Mouse (Mus musculus): ENCODE data around the gene Rnf181.

The Rnf181 gene

DNA sequence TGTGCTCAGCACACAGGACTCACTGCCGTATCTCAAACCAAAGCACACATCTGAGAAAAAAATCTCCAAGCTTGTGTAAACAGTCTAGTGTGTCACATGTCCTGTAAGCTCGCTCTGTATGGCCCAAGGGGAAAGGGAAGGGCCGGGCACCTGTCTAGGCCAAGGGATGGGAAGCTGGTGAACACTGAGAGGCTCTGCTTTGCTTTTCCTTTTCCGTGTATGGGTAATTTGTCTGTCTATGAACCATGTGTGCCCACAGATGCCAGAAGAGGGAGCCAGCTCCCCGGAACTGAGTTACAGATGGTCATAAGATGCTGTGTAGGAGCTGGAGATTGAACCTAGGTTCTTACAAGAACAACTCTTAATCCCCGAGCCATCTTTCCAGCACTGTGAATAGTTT lies 40.5 kb downstream of the Rnf181 start:
- peak; percentile 30 for DNase-seq (ENCODE audit: low spot score)

DNA sequence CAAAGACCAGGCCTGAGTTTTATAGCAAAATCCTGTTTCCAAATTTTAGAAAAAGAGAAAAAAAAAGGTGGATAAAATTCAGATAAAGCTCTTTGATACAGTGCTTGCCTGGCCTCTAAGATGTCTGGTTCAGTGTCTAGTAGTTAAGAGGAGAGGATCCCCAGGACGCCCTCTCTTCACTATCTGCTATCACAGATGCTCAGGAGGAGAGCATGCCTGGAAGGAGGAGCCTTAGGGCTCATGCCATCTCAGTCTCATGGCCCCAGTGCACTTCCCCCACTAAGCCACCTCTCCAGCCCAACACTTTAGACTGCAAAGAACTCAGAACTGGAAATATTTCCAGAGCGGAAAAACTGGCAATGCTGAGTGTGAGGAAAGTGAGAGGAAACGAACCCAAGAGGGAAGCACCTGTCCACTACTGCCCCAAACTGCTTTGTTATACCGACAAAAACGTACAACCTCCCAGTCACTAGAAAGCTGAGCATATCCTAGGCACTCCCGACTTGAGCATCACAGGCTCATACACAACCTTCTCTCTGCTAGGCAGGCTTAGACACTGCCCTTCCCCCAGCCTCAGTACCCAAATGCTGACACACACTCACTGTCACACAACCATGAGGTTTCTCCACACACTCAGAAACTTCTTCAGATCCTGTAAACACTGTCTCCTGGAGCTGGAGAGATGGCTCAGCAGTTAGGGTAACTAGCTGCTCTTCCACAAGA lies 42.8 kb downstream of the Rnf181 start:
- no peak for DNase-seq (ENCODE audit: low spot score)

DNA sequence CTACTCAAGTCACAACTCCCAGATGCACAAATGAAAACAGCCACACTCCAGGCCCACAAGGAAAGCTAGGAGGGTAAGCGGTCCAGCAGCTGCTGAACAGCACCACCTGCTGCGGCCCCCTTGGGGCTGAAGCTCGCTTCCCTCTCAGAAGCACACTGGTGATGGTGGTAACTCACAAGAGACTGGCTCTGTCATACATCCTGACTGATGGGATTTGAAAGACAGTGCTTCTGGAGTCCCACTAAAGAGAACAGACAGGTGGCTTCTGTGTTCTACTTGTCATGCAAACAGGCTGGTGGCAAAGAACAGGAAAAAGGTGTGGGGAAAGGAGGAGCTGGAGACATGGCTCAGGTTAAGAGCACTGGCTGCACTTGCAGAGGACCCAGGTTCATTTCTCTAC lies 43.8 kb downstream of the Rnf181 start:
- no peak for DNase-seq (ENCODE audit: low spot score)

DNA sequence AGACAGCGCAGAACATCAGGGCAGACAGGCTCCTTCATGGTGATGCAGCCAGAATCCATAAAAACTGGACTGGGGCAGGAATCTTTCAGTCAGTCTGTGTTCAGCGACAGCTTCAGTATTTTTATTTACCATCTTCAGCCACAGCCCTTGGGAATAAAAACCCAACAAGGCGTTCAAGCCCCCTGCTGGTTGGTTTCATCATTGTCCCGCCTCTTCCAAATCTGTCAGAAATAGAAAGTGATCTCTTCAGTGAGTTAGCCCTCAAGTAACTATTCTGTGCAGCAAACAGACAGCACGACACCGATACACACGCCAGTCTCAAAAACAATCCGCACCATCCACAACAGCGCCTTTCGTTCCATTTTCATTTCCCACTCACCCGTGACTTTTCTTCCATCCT lies 47.7 kb downstream of the Rnf181 start:
- peak; percentile 28 for DNase-seq (ENCODE audit: low spot score)

DNA sequence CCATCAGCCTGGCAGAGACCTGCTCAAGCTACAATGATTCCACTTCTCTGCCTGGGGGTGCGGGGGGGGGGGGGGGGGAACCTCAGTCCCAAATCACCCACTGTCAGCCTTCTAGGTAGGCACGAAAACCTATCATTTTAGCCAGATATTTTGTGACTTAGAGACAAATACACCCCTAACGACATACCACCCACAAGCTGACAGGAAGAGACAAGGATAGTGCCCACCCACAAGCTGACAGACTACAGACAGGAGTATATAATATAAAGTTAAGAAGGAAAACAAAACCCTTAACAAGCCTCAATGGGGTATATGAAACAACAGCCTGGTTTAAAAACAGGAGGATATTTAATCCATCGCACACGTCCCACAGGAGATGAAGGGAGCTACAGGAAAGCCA lies 48.3 kb downstream of the Rnf181 start:
- no peak for DNase-seq (ENCODE audit: low spot score)

DNA sequence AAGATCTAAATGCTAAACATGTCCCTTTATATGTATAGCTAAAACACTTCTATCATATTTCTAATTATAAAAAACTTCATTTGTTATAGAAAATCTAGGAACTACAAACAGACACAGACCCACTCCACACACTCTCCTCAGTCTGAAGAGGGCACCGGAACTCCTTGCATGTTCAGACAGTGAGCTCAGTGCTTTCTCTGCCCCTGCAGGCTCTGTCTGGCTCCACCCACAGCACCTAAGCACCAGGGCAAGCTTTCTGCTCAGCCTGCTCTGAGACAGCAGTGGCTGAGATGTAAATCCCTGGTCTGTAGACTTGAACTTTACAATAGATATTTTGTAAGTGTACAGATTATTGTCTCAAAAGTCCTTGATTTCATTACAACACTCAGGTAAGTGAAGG lies 50.7 kb downstream of the Rnf181 start:
- no peak for DNase-seq (ENCODE audit: low spot score)

DNA sequence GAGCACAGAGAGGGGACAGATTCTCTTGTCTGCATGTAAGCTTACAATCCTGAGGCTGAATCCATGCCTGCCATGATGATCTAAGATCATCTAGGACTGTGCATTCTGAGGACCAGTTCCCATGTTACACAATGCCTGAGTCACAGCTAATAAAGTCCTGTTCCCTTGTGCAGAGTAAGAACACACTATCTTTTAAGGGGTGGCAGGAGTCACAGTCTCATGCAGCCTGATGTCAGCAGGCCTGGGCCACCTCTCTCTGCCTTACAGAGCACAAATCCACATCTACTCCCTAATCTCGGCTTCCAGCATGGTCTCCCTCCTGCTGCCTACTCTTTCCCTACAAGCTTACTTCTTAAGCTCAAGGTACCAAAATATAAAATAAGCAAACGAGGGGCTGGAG lies 51.4 kb downstream of the Rnf181 start:
- peak; percentile 8 for DNase-seq (ENCODE audit: low spot score)

DNA sequence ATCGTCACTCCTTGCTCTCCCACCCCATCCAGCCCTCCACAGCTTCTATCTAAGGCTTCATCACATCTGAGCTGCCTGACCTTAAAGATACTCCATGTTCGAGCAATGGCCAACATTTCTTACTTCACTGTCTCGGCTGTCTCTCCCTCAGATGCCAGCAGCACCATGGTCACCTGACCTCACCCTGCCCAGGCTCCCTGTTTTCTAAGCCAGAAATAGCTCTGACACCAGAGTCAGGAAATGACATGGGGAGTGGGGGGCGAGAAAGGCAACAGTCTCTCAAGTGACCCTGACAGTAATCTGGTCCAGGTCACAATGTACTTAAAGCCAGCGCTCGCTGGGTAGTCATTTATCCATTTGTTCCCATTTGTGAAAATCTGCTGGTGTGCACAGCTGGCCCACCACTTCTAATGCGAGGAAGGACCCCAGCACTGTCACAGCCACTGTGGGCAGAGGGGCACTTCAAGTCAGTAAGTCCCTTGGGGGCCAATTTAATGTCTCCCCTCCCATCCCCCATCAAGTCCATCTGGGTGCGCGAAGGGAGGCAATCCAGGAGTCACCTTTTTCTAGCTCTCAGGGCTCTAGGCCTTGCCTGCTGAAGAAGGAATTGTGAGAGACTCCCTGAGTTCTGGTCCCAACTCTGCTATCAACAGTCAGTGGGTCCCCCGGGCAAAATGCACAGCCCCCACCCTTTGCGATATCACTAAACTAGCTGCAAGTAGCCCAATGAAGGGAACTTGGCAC lies 53.5 kb downstream of the Rnf181 start:
- DNase-seq (ENCODE audit: low spot score) = no peak

DNA sequence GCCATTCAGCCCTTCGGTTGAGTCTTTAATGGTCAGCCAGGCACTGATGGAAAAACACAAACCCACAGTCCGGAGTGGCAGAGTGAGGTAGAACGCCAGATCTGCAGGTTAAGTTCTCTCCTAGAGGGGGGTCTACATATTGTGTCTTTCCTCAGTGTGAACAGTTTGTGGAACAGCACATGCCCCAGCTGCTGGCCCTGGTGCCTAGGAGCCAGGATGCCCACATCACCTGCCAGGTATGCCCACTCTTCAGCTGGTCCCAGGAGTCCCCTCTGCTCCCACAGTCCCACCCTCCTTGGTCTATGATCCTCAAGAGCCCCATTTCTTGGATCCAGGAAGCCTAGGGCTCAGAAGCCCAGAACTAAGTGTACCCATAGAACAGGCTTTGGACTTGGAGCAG lies 54.6 kb downstream of the Rnf181 start:
- DNase-seq (ENCODE audit: low spot score) = no peak

Measured in adipocyte (in vitro differentiated cells).